ENCODE assay signal across 9 mouse cellular contexts in genomic region chr8:126075400-126075799, GRCm38 (mm10).
DNase-seq lines count a peak whose midpoint lies in the region; ATAC-seq and TF ChIP-seq lines count a peak whose summit lies in the region.
"Had no signal": no experiment of that assay in that cellular context is flagged by ENCODE, and none has a peak within 500 bp of the region (broad histone marks: within the 10 kb centered on the region; RNA-seq: fewer than 3 reads in every experiment).

No protein-coding gene starts in this region.

- no peak overlapping the region for H3K4me2 ChIP-seq in forebrain, embryonic 11.5 days (ENCODE audit: low read depth, low read length, severe bottlenecking)
- no peak overlapping the region for H3K4me2 ChIP-seq in forebrain, embryonic 15.5 days (replicated peaks)
- no peak overlapping the region for H3K4me2 ChIP-seq in midbrain, postnatal 0 days (ENCODE audit: low read depth, low read length, poor library complexity, severe bottlenecking)
- H3K4me2 ChIP-seq: liver, embryonic 15.5 days had no signal

- H3K4me1 ChIP-seq in forebrain, embryonic 11.5 days (replicated peaks; ENCODE audit: control insufficient read depth, insufficient read depth, low read length): peaks cover 7% of the 10 kb centered on the region
- peaks cover 13% of the 10 kb centered on the region for H3K4me1 ChIP-seq in forebrain, embryonic 15.5 days
- H3K4me1 ChIP-seq in midbrain, postnatal 0 days (ENCODE audit: insufficient read depth, low read length): peaks cover 4% of the 10 kb centered on the region; the same call in 1 of the 2 replicates
- H3K4me1 ChIP-seq: liver, embryonic 15.5 days had no signal

- no peaks in the 10 kb centered on the region for H3K36me3 ChIP-seq in forebrain, embryonic 11.5 days (ENCODE audit: control insufficient read depth, insufficient read depth, low read length)
- H3K36me3 ChIP-seq in forebrain, embryonic 15.5 days: no peaks in the 10 kb centered on the region
- no peaks in the 10 kb centered on the region for H3K36me3 ChIP-seq in midbrain, postnatal 0 days (ENCODE audit: insufficient read depth, low read length)
- H3K36me3 ChIP-seq: liver, embryonic 15.5 days had no signal

- H3K9me3 ChIP-seq in forebrain, embryonic 11.5 days (ENCODE audit: control insufficient read depth, low read length): no peaks in the 10 kb centered on the region
- H3K9me3 ChIP-seq in forebrain, embryonic 15.5 days: no peaks in the 10 kb centered on the region
- no peaks in the 10 kb centered on the region for H3K9me3 ChIP-seq in midbrain, postnatal 0 days (ENCODE audit: low read length)
- H3K9me3 ChIP-seq: liver, embryonic 15.5 days had no signal

- no peak; the same call in 1 of the 2 replicates for ATAC-seq in forebrain, embryonic 11.5 days (replicated peaks; ENCODE audit: low FRiP score)
- ATAC-seq in forebrain, embryonic 15.5 days (replicated peaks): no peak
- ATAC-seq in midbrain, postnatal 0 days (ENCODE audit: low FRiP score): no peak

- 17% methylated on average over 10 of the region's 10 CpGs for WGBS in forebrain, embryonic 11.5 days
- WGBS in forebrain, embryonic 15.5 days: 14% methylated on average over 10 of the region's 10 CpGs
- WGBS in midbrain, postnatal 0 days: 17% methylated on average over 10 of the region's 10 CpGs

- H3K27me3 ChIP-seq in forebrain, embryonic 11.5 days (ENCODE audit: control insufficient read depth, insufficient read depth, low read length): no peaks in the 10 kb centered on the region
- no peaks in the 10 kb centered on the region for H3K27me3 ChIP-seq in forebrain, embryonic 15.5 days
- H3K27me3 ChIP-seq in midbrain, postnatal 0 days (ENCODE audit: insufficient read depth, low read length): no peaks in the 10 kb centered on the region
- H3K27me3 ChIP-seq: liver, embryonic 15.5 days had no signal

- H3K9ac ChIP-seq in forebrain, embryonic 11.5 days (ENCODE audit: low read length): no peak overlapping the region
- H3K9ac ChIP-seq in forebrain, embryonic 15.5 days (replicated peaks): no peak overlapping the region
- no peak overlapping the region for H3K9ac ChIP-seq in midbrain, postnatal 0 days (replicated peaks; ENCODE audit: low read length, poor library complexity, severe bottlenecking)
- H3K9ac ChIP-seq: liver, embryonic 15.5 days had no signal

- H3K4me3 ChIP-seq in forebrain, embryonic 11.5 days (ENCODE audit: low read depth, low read length): no peak overlapping the region
- no peak overlapping the region for H3K4me3 ChIP-seq in forebrain, embryonic 15.5 days
- no peak overlapping the region for H3K4me3 ChIP-seq in midbrain, postnatal 0 days (ENCODE audit: low read depth, low read length)
- H3K4me3 ChIP-seq: liver, embryonic 15.5 days had no signal

- TF ChIP-seq CTCF in midbrain, postnatal 0 days (IDR thresholded peaks at IDR 0.05): peak; percentile 81

- no peak overlapping the region for H3K27ac ChIP-seq in forebrain, embryonic 11.5 days (ENCODE audit: low read depth, low read length)
- no peak overlapping the region for H3K27ac ChIP-seq in forebrain, embryonic 15.5 days (replicated peaks)
- no peak overlapping the region for H3K27ac ChIP-seq in midbrain, postnatal 0 days (ENCODE audit: low read depth, low read length)
- H3K27ac ChIP-seq: liver, embryonic 15.5 days had no signal

- peak; percentile 90 for DNase-seq in forebrain, embryonic 11.5 days (ENCODE audit: low spot score)
- peak; percentile 34 for DNase-seq in WW6 (ENCODE audit: low read depth, low spot score)
- peak; percentile 92 to 97 for DNase-seq in cerebellum, postnatal 25 days
- peak; percentile 51 to 71 for DNase-seq in gastrocnemius, postnatal 4 days (ENCODE audit: low spot score in 2 of 2)
- peak; percentile 66 for DNase-seq in left cerebral cortex, adult 11 months (ENCODE audit: low spot score)
- peak; percentile 64 for DNase-seq in midbrain, postnatal 0 days (ENCODE audit: low spot score)
- peak; percentile 9 to 19 for DNase-seq in spleen, postnatal 36 days (ENCODE audit: low spot score in 2 of 2)

Comparison
In these comparisons a context has a peak if more than half of its experiments do, and no peak if none do; other contexts are left out.
1. DNase-seq: peak in every context shown above with its lines; median percentile 94 in cerebellum, postnatal 25 days; 90 in forebrain, embryonic 11.5 days; 66 in left cerebral cortex, adult 11 months; 64 in midbrain, postnatal 0 days; 61 in gastrocnemius, postnatal 4 days; 34 in WW6; 14 in spleen, postnatal 36 days.